Mouse (Mus musculus): Measurements from ENCODE around the gene Utp11. TPM values are rescaled to one million over a fixed set of nuclear protein-coding genes. Genes with fewer than 3 reads are reported as not detected.
A peak's percentile ranks its signal among the peaks of the same experiment; 100 is the strongest.

The Utp11 gene
- polyA plus RNA-seq, 1 experiment from 2014 or later: 63.0 TPM

DNA sequence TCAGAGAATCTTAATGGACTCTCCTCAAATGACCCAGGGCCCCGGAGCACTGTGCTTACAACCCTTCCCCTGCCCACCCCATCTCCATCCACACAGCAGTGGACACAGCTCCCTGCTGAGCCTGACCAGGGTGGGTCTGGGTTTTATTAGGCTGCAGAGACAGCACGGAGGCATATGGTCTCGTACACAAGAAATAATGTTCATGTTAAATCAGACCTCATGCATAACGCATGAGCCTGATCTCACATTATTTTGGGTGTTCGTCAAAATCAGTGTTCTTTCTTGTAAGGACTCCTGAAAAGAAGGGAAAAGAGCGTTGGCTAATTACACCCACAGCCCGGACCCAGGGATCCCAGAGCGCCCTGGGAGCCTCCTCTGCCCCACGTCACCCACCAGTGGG lies 29.2 kb downstream of the Utp11 start:
- H3K27ac ChIP-seq (replicated peaks): 0 out of 2 replicates have a peak overlapping the region, but pooled peaks have one; percentile 25
- H3K4me1 ChIP-seq: peaks cover 50% of the 10 kb centered on the region
- WGBS: 59% methylated on average over 9 of the region's 9 CpGs
- H3K36me3 ChIP-seq: no peaks in the 10 kb centered on the region
- no peak overlapping the region for H3K4me3 ChIP-seq
- no peak for ATAC-seq (ENCODE audit: low FRiP score, low read depth)
- peaks cover 75% of the 10 kb centered on the region for H3K27me3 ChIP-seq
- peak overlapping the region; percentile 22; the same call in 1 of the 2 replicates for H3K4me2 ChIP-seq (replicated peaks)
- 0 out of 2 replicates have a peak overlapping the region, but pooled peaks have one; percentile 21 for H3K9ac ChIP-seq (replicated peaks)
- no peaks in the 10 kb centered on the region for H3K9me3 ChIP-seq

DNA sequence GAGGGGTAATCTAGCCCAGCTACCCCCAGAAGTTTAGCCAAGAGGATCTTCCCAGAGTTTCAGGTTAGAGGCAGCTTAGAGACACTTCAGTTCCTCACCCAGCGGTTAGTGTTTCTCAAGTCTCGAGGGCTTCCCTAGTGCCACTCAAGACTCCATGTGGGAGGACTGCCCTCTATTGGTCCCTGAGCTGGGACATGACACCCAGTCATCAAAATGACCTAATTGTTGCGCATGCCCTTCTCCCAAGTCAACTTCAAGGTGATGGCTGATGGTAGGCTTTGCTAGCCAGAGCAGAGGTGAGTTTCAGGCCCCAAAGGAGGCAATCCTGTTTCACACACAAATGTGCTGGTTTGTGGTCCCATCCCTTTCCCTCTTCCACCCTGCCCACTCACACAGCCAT lies 30.4 kb downstream of the Utp11 start:
- no peak overlapping the region for H3K4me2 ChIP-seq (replicated peaks)
- H3K27me3 ChIP-seq: peaks cover 74% of the 10 kb centered on the region
- H3K4me1 ChIP-seq: peaks cover 53% of the 10 kb centered on the region
- no peaks in the 10 kb centered on the region for H3K36me3 ChIP-seq
- no peak for ATAC-seq (ENCODE audit: low FRiP score, low read depth)
- H3K27ac ChIP-seq (replicated peaks): peak overlapping the region; percentile 20; the same call in 1 of the 2 replicates
- H3K9me3 ChIP-seq: no peaks in the 10 kb centered on the region
- H3K4me3 ChIP-seq: no peak overlapping the region
- H3K9ac ChIP-seq (replicated peaks): no peak overlapping the region
- 63% methylated on average over 3 of the region's 3 CpGs for WGBS

DNA sequence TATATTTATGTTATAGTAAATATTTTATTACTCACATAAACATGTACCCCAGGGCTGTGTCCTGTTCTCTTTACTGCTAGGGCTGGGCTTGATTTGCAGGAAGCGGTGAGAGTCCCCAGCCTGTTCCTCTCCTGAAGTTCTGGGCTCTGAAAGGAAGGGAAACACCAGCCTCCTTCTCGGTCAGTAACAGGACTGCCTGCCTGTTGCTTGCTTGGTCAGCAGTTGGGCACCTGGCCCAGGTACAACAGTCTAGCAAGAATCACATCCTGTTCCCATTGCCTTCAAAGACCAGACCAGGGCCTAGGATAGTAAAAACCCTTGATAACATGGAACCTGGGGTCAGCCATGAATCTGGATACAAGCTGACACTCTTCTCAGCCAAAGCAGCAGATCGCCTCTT lies 32.8 kb downstream of the Utp11 start:
- Histone ChIP-seq H3K4me3 (peak overlapping the region; percentile 35), H3K36me3 (no peaks in the 10 kb centered on the region), H3K27ac (replicated peaks) (no peak overlapping the region), H3K9ac (replicated peaks) (peak overlapping the region; percentile 32; the same call in 1 of the 2 replicates), H3K4me2 (replicated peaks) (peak overlapping the region; percentile 95), H3K9me3 (no peaks in the 10 kb centered on the region), H3K27me3 (peaks cover 82% of the 10 kb centered on the region), H3K4me1 (peaks cover 62% of the 10 kb centered on the region)
- ATAC-seq (ENCODE audit: low FRiP score, low read depth): no peak
- WGBS: 27% methylated on average over 3 of the region's 3 CpGs

DNA sequence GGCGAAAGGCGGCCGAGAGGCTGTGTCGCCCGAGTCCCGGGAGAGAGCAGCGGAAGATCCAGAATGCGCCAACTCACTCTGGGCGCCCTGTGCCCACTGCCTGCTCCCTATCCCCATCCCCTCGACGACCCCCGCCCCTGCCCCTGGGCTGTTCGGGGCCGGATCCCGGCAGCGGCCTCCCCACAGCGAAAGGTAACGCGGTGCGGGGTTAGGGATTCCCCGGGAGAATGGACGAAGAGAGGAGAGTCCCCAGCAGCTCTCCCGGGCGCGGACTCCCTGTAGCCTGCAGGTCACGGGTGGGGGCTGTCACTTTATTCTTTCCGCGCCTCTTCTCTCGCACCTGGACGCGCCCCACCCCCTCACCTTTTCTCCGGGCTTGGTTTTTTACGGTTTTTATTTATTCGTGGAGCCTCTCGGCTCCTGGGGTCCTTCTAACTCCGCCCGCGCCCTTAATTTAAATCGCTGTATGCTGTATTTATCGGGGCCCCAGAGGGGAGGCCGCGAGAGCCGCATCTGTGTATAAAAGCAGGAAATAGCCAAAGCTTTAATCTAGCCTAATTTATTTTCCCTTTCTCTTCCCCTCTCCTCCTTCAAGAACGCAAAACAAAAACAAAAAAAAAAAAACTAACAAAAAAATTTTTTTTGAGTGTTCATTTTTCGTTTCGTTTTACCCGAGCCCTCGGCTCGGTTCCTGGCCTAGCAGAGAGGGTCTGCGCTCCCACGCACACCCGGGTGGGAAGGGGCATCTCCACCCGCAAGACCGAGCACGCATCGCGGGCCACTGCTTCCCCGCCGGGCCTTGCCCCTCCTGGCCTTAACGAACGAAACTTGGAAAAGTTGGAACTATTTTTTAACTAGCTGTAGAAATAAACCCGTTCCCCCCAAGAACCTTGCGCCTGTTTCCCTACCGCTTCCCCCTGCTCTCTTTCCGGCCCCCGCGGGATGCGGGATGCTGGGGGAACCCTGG lies 33.9 kb downstream of the Utp11 start:
- WGBS: under 1% methylated on average over 61 of the region's 68 CpGs
- peaks cover 60% of the 10 kb centered on the region for H3K4me1 ChIP-seq
- H3K4me3 ChIP-seq: peak overlapping the region; percentile 53
- peaks cover 86% of the 10 kb centered on the region for H3K27me3 ChIP-seq
- H3K36me3 ChIP-seq: no peaks in the 10 kb centered on the region
- peak overlapping the region; percentile 81 for H3K9ac ChIP-seq (replicated peaks)
- ATAC-seq (ENCODE audit: low FRiP score, low read depth): no peak
- peak overlapping the region; percentile 95 for H3K4me2 ChIP-seq (replicated peaks)
- no peaks in the 10 kb centered on the region for H3K9me3 ChIP-seq
- H3K27ac ChIP-seq (replicated peaks): peak overlapping the region; percentile 54; the same call in 1 of the 2 replicates

DNA sequence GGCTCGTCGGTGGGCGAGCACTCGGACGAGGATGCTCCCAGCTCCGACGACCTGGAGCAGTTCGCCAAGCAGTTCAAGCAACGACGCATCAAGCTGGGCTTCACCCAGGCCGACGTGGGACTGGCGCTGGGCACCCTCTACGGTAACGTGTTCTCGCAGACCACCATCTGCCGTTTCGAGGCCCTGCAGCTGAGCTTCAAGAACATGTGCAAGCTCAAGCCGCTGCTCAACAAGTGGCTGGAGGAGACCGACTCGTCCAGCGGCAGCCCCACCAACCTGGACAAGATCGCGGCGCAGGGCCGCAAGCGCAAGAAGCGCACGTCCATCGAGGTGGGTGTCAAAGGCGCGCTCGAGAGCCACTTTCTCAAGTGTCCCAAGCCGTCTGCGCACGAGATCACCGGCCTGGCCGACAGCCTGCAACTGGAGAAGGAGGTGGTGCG lies 35.0 kb downstream of the Utp11 start:
- Histone ChIP-seq H3K27me3 (peaks cover 86% of the 10 kb centered on the region), H3K36me3 (no peaks in the 10 kb centered on the region), H3K4me1 (peaks cover 51% of the 10 kb centered on the region), H3K4me2 (replicated peaks) (peak overlapping the region; percentile 95), H3K4me3 (peak overlapping the region; percentile 53), H3K9ac (replicated peaks) (peak overlapping the region; percentile 63), H3K27ac (replicated peaks) (peak overlapping the region; percentile 73), H3K9me3 (no peaks in the 10 kb centered on the region)
- ATAC-seq (ENCODE audit: low FRiP score, low read depth): no peak
- under 1% methylated on average over 39 of the region's 39 CpGs for WGBS

DNA sequence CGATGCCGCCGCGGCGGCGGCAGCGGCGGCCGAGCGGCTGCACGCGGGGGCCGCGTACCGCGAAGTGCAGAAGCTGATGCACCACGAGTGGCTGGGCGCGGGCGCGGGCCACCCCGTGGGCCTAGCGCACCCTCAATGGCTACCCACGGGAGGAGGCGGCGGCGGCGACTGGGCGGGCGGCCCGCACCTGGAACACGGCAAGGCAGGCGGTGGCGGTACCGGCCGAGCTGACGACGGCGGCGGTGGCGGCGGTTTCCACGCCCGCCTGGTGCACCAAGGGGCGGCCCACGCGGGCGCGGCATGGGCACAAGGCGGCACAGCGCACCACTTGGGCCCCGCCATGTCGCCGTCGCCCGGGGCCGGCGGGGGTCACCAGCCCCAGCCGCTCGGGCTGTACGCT lies 35.6 kb downstream of the Utp11 start:
- ATAC-seq (ENCODE audit: low FRiP score, low read depth): peak; percentile 24; the same call in 1 of the 2 replicates
- H3K4me1 ChIP-seq: peaks cover 55% of the 10 kb centered on the region

DNA sequence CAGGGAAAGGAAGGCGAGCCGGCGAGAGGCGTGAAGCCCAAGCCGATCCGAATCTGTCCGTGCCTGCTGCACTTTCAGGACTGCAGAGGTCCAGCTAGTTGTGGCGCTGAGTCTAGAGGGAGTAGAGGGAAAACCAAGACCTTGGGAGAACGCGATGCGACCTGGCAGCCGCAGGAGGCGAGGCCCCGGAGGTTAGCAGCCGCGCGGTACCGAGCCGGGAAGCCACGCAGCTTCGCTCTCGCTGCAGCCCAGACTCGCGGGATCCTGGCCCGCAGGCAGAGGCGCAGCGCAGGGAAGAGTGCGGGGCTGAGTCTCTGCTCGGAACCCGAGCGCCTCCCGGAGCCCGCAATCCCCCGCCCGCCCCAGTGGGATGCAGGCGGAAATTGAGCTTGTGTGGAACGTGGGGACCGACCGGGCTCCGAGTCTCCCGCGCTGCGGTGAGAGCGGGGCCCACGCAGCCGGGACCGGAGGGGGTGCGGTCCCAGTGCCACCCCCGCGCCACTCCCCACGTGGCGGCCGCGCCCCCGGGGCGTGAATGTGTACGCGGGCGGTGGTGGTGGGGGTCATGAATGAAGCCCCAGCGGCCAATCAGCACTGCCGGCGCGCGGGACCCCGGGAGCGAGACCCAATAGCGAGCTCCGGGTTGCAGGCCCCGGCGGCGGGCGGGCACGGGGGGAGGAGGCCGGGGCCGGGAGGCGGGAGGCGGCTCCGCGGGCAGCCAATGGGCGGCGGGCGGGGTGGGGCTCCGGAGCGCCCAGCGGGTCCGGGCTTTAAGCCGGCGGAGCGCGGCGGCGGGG lies 36.3 kb downstream of the Utp11 start:
- WGBS: under 1% methylated on average over 69 of the region's 92 CpGs
- H3K4me1 ChIP-seq: peaks cover 62% of the 10 kb centered on the region
- peak overlapping the region; percentile 63 for H3K9ac ChIP-seq (replicated peaks)
- peak overlapping the region; percentile 95 for H3K4me2 ChIP-seq (replicated peaks)
- ATAC-seq (ENCODE audit: low FRiP score, low read depth): peak; percentile 91
- no peaks in the 10 kb centered on the region for H3K9me3 ChIP-seq
- peaks cover 77% of the 10 kb centered on the region for H3K27me3 ChIP-seq
- peak overlapping the region; percentile 64 for H3K27ac ChIP-seq (replicated peaks)
- H3K36me3 ChIP-seq: no peaks in the 10 kb centered on the region
- peak overlapping the region; percentile 53 for H3K4me3 ChIP-seq

More for the DNA sequence above, 35.6 kb downstream of the Utp11 start:
- H3K27me3 ChIP-seq: peaks cover 84% of the 10 kb centered on the region
- peak overlapping the region; percentile 53 for H3K4me3 ChIP-seq
- H3K27ac ChIP-seq (replicated peaks): peak overlapping the region; percentile 73
- WGBS: 2% methylated on average over 57 of the region's 61 CpGs
- peak overlapping the region; percentile 95 for H3K4me2 ChIP-seq (replicated peaks)
- no peaks in the 10 kb centered on the region for H3K9me3 ChIP-seq
- H3K36me3 ChIP-seq: no peaks in the 10 kb centered on the region
- peak overlapping the region; percentile 63 for H3K9ac ChIP-seq (replicated peaks)

DNA sequence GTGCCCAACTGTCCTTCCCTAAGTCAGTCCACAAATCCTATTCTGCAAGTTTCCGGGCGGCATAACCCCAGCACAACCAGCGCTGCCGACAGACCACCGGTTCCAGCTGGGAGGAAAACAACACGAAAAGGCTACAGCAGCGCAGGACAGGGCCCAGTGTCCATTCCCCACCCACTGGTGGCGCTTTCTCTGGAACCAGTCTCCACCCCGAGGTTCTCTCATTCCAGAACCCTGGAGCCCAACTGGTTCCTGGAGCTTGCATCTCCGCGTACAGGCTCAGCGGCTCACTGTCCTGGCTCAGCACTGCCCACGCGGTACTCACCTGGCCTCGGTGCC lies 36.9 kb downstream of the Utp11 start, which contains the start of gene Pou3f1:
Gene Pou3f1, plus strand, starts transcription at position 290 of the 336 bp plus-strand sequence.
- Histone ChIP-seq H3K36me3 (no peaks in the 10 kb centered on the region), H3K9me3 (no peaks in the 10 kb centered on the region), H3K27ac (replicated peaks) (peak within 1 kb of the TSS; percentile 73), H3K4me3 (peak within 1 kb of the TSS; percentile 53), H3K4me2 (replicated peaks) (peak within 1 kb of the TSS; percentile 95), H3K4me1 (peaks cover 63% of the 10 kb centered on the region), H3K9ac (replicated peaks) (peak within 1 kb of the TSS; percentile 63), H3K27me3 (peaks cover 74% of the 10 kb centered on the region)
- ATAC-seq (ENCODE audit: low FRiP score, low read depth): no peak
- WGBS: 0% methylated on average over 15 of the region's 15 CpGs

DNA sequence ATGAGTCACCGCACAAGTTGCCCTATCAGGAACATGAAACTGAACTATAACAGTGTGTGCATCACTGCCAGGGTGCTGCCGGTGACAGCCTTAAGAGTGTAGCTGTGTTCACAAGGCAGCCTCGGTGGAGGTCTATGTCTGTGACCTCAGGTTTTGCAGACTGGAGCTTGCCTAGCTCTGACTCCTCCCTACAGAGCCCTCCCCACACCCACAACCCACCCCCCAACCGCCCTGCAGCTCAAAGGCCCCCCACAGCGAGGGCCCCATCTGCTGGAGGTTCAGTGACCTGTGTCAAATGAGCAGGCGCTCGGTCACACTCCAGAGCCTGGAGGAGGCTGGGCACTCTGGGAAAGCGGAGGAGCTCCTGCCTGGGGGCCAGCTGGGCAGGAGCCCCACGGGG lies 40.5 kb downstream of the Utp11 start:
- Histone ChIP-seq H3K4me3 (no peak overlapping the region), H3K27ac (replicated peaks) (peak overlapping the region; percentile 65), H3K9ac (replicated peaks) (peak overlapping the region; percentile 34; the same call in 1 of the 2 replicates), H3K9me3 (no peaks in the 10 kb centered on the region), H3K36me3 (no peaks in the 10 kb centered on the region), H3K4me2 (replicated peaks) (peak overlapping the region; percentile 27), H3K4me1 (peaks cover 48% of the 10 kb centered on the region), H3K27me3 (peaks cover 77% of the 10 kb centered on the region)
- no peak for ATAC-seq (ENCODE audit: low FRiP score, low read depth)
- 3% methylated on average over 9 of the region's 9 CpGs for WGBS

DNA sequence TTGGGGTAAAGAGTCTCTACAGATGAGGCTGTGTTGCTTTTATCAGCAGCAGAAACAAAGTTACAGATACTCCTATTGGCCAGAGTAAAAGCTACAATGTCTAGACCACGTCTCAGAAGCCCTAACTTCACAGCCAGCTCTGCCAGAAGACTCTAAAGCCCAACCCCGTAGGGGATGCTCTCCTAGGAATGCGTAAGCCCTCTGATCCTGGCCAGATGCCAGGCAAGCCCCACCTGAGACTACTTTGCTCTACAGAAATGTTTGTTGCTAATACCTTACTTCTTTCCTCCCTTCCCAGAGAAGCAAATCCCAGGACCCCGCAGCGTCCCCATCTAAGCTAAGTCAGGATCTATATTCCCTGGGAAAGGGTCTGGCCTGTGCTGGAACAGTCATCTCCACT lies 45.5 kb downstream of the Utp11 start:
- WGBS: 36% methylated on average over 5 of the region's 5 CpGs
- Histone ChIP-seq H3K27me3 (peaks cover 57% of the 10 kb centered on the region), H3K9ac (replicated peaks) (no peak overlapping the region), H3K4me3 (no peak overlapping the region), H3K27ac (replicated peaks) (no peak overlapping the region), H3K4me2 (replicated peaks) (no peak overlapping the region), H3K4me1 (peaks cover 36% of the 10 kb centered on the region), H3K9me3 (no peaks in the 10 kb centered on the region), H3K36me3 (no peaks in the 10 kb centered on the region)
- ATAC-seq (ENCODE audit: low FRiP score, low read depth): no peak

DNA sequence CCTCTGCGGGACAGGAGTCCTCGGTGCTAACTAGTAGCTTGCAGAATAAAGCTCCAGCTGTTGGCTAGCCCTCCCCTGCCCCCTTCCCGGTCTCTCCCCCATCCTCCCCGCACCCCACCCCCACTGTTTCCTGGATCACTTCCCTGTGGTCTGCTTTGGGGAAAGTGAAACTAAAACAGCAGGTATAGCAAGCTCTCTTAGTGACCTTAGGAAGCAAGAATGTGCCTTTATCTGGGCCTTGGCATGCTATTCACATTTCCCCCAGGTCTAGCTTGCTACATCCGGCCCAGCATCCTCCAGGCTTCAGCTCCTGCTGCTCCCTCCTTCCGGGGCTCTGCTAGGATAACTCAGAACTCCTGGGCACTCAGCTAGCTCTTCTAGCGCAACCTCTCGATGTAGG lies 46.8 kb downstream of the Utp11 start:
- Histone ChIP-seq H3K27ac (replicated peaks) (no peak overlapping the region), H3K9me3 (no peaks in the 10 kb centered on the region), H3K27me3 (peaks cover 60% of the 10 kb centered on the region), H3K36me3 (no peaks in the 10 kb centered on the region), H3K4me2 (replicated peaks) (no peak overlapping the region), H3K9ac (replicated peaks) (no peak overlapping the region), H3K4me1 (peaks cover 23% of the 10 kb centered on the region), H3K4me3 (no peak overlapping the region)
- WGBS: 21% methylated on average over 8 of the region's 8 CpGs
- no peak for ATAC-seq (ENCODE audit: low FRiP score, low read depth)
